Mouse (Mus musculus) left cerebral cortex, postnatal 4 days (tissue): ENCODE measurements around the gene Sdf4. TPM values are rescaled to one million over a fixed set of nuclear protein-coding genes. Genes with fewer than 3 reads are reported as not detected.

ENCODE experiments used
- DNase-seq: peaks from one replicate; pipeline ENCODE4 v3.0.0-alpha.2; 2022
- intact Hi-C: fragments of 180-260 bp; cut with DNase I; formaldehyde crosslinking; loops from one replicate; pipeline ENCODE4 v1.15.1; 2025
- total RNA-seq, 2 experiments: library from RNA; stranded (reverse); gene quantifications; 2 replicates each; pipeline ENCODE4 v1.2.3; 2021

Gene Sdf4
- total RNA-seq: 100 to 1,000 TPM; 111 to 112 TPM

GRCm38 (mm10) chr4:155992241-155992905 lies at the start of gene Sdf4, which contains the start of gene B3galt6:
Sdf4 (plus strand) TSS chr4:155992872.
B3galt6 (minus strand) TSS chr4:155992649.
- intact Hi-C loops: no loop called here
- peak; percentile 85 for DNase-seq

GRCm38 (mm10) chr4:155943049-155943452 lies 49.6 kb upstream of the Sdf4 start:
- intact Hi-C loops: no loop called here
- DNase-seq: peak; percentile 53

GRCm38 (mm10) chr4:155943534-155944249 lies 49.0 kb upstream of the Sdf4 start, which contains the start of gene Ube2j2:
Ube2j2 (plus strand) TSS chr4:155943831.
- intact Hi-C loops: no loop called here

GRCm38 (mm10) chr4:155944271-155944670 lies 48.4 kb upstream of the Sdf4 start:
- DNase-seq: no peak
- intact Hi-C loops: no loop called here

More at GRCm38 (mm10) chr4:155943534-155944249, 49.0 kb upstream of the Sdf4 start, which contains the start of gene Ube2j2:
- peak; percentile 95 for DNase-seq

GRCm38 (mm10) chr4:155947094-155947493 lies 45.6 kb upstream of the Sdf4 start:
- intact Hi-C loops: loop anchor here (5.0 kb wide), 1 partner anchor 55 kb away; the partner anchor contains the start of genes Acap3 and Pusl1
- DNase-seq: no peak

- intact Hi-C loops: no loop called here
- DNase-seq: no peak
Measured at GRCm38 (mm10) chr4:155955491-155955890, 37.2 kb upstream of the Sdf4 start.

GRCm38 (mm10) chr4:155959275-155959674 lies 33.4 kb upstream of the Sdf4 start:
- DNase-seq: peak; percentile 79
- intact Hi-C loops: no loop called here

GRCm38 (mm10) chr4:155962167-155962971 lies 30.3 kb upstream of the Sdf4 start, which contains the start of gene C1qtnf12:
C1qtnf12 (plus strand) TSS chr4:155962318.
- DNase-seq: peak; percentile 37
- intact Hi-C loops: no loop called here

- no peak for DNase-seq
- intact Hi-C loops: no loop called here
Measured at GRCm38 (mm10) chr4:155963106-155963505, 29.6 kb upstream of the Sdf4 start.

- intact Hi-C loops: no loop called here
- no peak for DNase-seq
Measured at GRCm38 (mm10) chr4:155964396-155964795, 28.3 kb upstream of the Sdf4 start.

GRCm38 (mm10) chr4:155969043-155969653 lies 23.5 kb upstream of the Sdf4 start:
- intact Hi-C loops: no loop called here
- no peak for DNase-seq

GRCm38 (mm10) chr4:155970286-155970685 lies 22.4 kb upstream of the Sdf4 start:
- intact Hi-C loops: no loop called here
- peak; percentile 23 for DNase-seq

- no peak for DNase-seq
- intact Hi-C loops: no loop called here
Measured at GRCm38 (mm10) chr4:155972651-155973050, 20.0 kb upstream of the Sdf4 start.

GRCm38 (mm10) chr4:155973239-155973638 lies 19.4 kb upstream of the Sdf4 start:
- intact Hi-C loops: no loop called here
- DNase-seq: no peak

- intact Hi-C loops: no loop called here
- DNase-seq: no peak
Measured at GRCm38 (mm10) chr4:155981436-155982082, 11.1 kb upstream of the Sdf4 start.

GRCm38 (mm10) chr4:155983788-155984187 lies 8.9 kb upstream of the Sdf4 start:
- DNase-seq: no peak
- intact Hi-C loops: no loop called here

GRCm38 (mm10) chr4:155991211-155991907 lies 1.3 kb upstream of the Sdf4 start:
- intact Hi-C loops: no loop called here
- DNase-seq: no peak

GRCm38 (mm10) chr4:155991908-155992230 lies 803 bp upstream of the Sdf4 start:
- DNase-seq: no peak
- intact Hi-C loops: no loop called here

GRCm38 (mm10) chr4:155992906-155993547 lies 355 bp downstream of the Sdf4 start:
- intact Hi-C loops: no loop called here
- peak; percentile 95 for DNase-seq
